Mouse (Mus musculus): ENCODE data around the gene Tenm2.

- TF ChIP-seq CTCF (IDR thresholded peaks at IDR 0.05; ENCODE audit: low read depth, low read length) (no peak), POLR2A (IDR thresholded peaks at IDR 0.05; ENCODE audit: borderline replicate concordance, low read depth, low read length) (no peak)
Measured at GRCm38 (mm10) chr11:36351752-36352151, 884.0 kb downstream of the Tenm2 start.

Measured in bone marrow macrophage, adult 2 months (primary cell).